Mouse (Mus musculus) heart, embryonic 10.5 days (tissue): Measurements from ENCODE around the gene Dbndd1. TPM values are rescaled to one million over a fixed set of nuclear protein-coding genes. Genes with fewer than 3 reads are reported as not detected.
A peak's percentile ranks its signal among the peaks of the same experiment; 100 is the strongest.
"Not testable (repeated sequence)": the region's sequence is repeated elsewhere in the genome, so short reads cannot be mapped to it uniquely, and the experiment has no call there.

Source experiments
- DNase-seq: peaks from one replicate; pipeline ENCODE4 v3.0.0-alpha.2; 2017; ENCODE audit warnings: low spot score
- H3K27ac ChIP-seq: fragments of 300-500 bp; sonication (generic); 2 replicates; pipeline ENCODE4 v1.5.1; 2016; ENCODE audit warnings: mild to moderate bottlenecking
- H3K27me3 ChIP-seq: fragments of 300-500 bp; sonication (generic); 2 replicates; pipeline ENCODE4 v1.6.1; 2016; ENCODE audit warnings: mild to moderate bottlenecking; ENCODE audit not compliant: poor library complexity, insufficient read depth, severe bottlenecking
- H3K36me3 ChIP-seq: fragments of 300-500 bp; sonication (generic); 2 replicates; pipeline ENCODE4 v1.6.1; 2016; ENCODE audit warnings: mild to moderate bottlenecking, moderate library complexity
- H3K4me1 ChIP-seq: fragments of 300-500 bp; sonication (generic); 2 replicates; pipeline ENCODE4 v1.6.1; 2016; ENCODE audit warnings: mild to moderate bottlenecking
- H3K4me3 ChIP-seq: fragments of 300-500 bp; sonication (generic); 2 replicates; pipeline ENCODE4 v1.5.1; 2016; ENCODE audit warnings: mild to moderate bottlenecking, moderate library complexity
- H3K9me3 ChIP-seq: fragments of 300-500 bp; sonication (generic); 2 replicates; pipeline ENCODE4 v1.6.1; 2016; ENCODE audit warnings: mild to moderate bottlenecking, moderate library complexity
- WGBS: fragments of 180-500 bp; shearing (Covaris S2); methylation state at CpG from one replicate; pipeline ENCODE4 v1.1.7; 2016; 5-methylcytosine and 5-hydroxymethylcytosine counted together
- polyA plus RNA-seq: library from polyadenylated mRNA; unstranded; fragments of >200 nt; fragmentation: Nextera tagmentation; extraction: Ambion mirVana; gene quantifications from 2 replicates; pipeline ENCODE4 v1.2.1, GENCODE M21; 2016

The Dbndd1 gene
- polyA plus RNA-seq, 1 experiment from 2014 or later: 4.6 TPM

- WGBS: 37% methylated on average over 16 of the region's 16 CpGs
Measured at GRCm38 (mm10) chr8:123478456-123479218, 36.6 kb downstream of the Dbndd1 start.

GRCm38 (mm10) chr8:123477737-123478258 lies 37.5 kb downstream of the Dbndd1 start, which contains the start of gene Afg3l1:
Afg3l1 (plus strand) TSS chr8:123477903.
- Histone ChIP-seq H3K9me3 (no peaks in the 10 kb centered on the region), H3K27ac (peak within 1 kb of the TSS; percentile 99), H3K36me3 (peaks cover 30% of the 10 kb centered on the region), H3K4me1 (peaks cover 26% of the 10 kb centered on the region), H3K27me3 (no peaks in the 10 kb centered on the region), H3K4me3 (peak within 1 kb of the TSS; percentile 97)
- peak; percentile 94 for DNase-seq
- WGBS: under 1% methylated on average over 58 of the region's 58 CpGs

More at GRCm38 (mm10) chr8:123478456-123479218, 36.6 kb downstream of the Dbndd1 start:
- H3K4me1 ChIP-seq: peaks cover 26% of the 10 kb centered on the region
- H3K36me3 ChIP-seq: peaks cover 34% of the 10 kb centered on the region
- H3K9me3 ChIP-seq: no peaks in the 10 kb centered on the region
- DNase-seq: no peak
- peak overlapping the region; percentile 97 for H3K4me3 ChIP-seq
- peak overlapping the region; percentile 99 for H3K27ac ChIP-seq
- no peaks in the 10 kb centered on the region for H3K27me3 ChIP-seq

GRCm38 (mm10) chr8:123476911-123477736 lies 38.1 kb downstream of the Dbndd1 start:
- no peaks in the 10 kb centered on the region for H3K9me3 ChIP-seq
- no peaks in the 10 kb centered on the region for H3K27me3 ChIP-seq
- peak overlapping the region; percentile 99 for H3K27ac ChIP-seq
- DNase-seq: no peak
- peaks cover 26% of the 10 kb centered on the region for H3K4me1 ChIP-seq
- whole genome bisulfite sequencing: 12% methylated on average over 34 of the region's 34 CpGs
- peaks cover 23% of the 10 kb centered on the region for H3K36me3 ChIP-seq
- peak overlapping the region; percentile 97 for H3K4me3 ChIP-seq

GRCm38 (mm10) chr8:123474549-123474948 lies 40.7 kb downstream of the Dbndd1 start:
- not testable (repeated sequence) for DNase-seq, H3K4me3 ChIP-seq, H3K27ac ChIP-seq, H3K9me3 ChIP-seq, H3K27me3 ChIP-seq, H3K36me3 ChIP-seq
- H3K4me1 ChIP-seq: peaks cover 26% of the 10 kb centered on the region
- whole genome bisulfite sequencing: 62% methylated on average over 5 of the region's 5 CpGs

- WGBS: 70% methylated on average over 6 of the region's 6 CpGs
- peaks cover 15% of the 10 kb centered on the region for H3K4me1 ChIP-seq
- DNase-seq, H3K27ac ChIP-seq, H3K27me3 ChIP-seq, H3K36me3 ChIP-seq, H3K9me3 ChIP-seq, H3K4me3 ChIP-seq: not testable (repeated sequence)
Measured at GRCm38 (mm10) chr8:123472991-123473390, 42.3 kb downstream of the Dbndd1 start.

- Histone ChIP-seq H3K9me3 (no peaks in the 10 kb centered on the region), H3K4me1 (no peaks in the 10 kb centered on the region), H3K27me3 (no peaks in the 10 kb centered on the region; the same call in 1 of the 2 replicates), H3K27ac (no peak overlapping the region), H3K4me3 (no peak overlapping the region), H3K36me3 (peaks cover 18% of the 10 kb centered on the region)
- no peak for DNase-seq
- WGBS: 72% methylated on average over 3 of the region's 3 CpGs
Measured at GRCm38 (mm10) chr8:123467476-123467875, 47.8 kb downstream of the Dbndd1 start.

GRCm38 (mm10) chr8:123463651-123464050 lies 51.6 kb downstream of the Dbndd1 start:
- Histone ChIP-seq H3K4me3 (no peak overlapping the region), H3K4me1 (no peaks in the 10 kb centered on the region), H3K9me3 (no peaks in the 10 kb centered on the region), H3K36me3 (peaks cover 56% of the 10 kb centered on the region), H3K27ac (no peak overlapping the region), H3K27me3 (no peaks in the 10 kb centered on the region)
- 86% methylated on average over 4 of the region's 4 CpGs for WGBS
- no peak for DNase-seq

Other genes with a start within 250 kb of the Dbndd1 start
- 28.9 and 31.5 TPM in 2 replicates for gene Fanca, start 196.9 kb downstream of the Dbndd1 start, polyA plus RNA-seq
- 4.4 TPM in 2 replicates for gene Spire2, start 182.8 kb downstream of the Dbndd1 start, polyA plus RNA-seq
- gene Tcf25, start 141.7 kb downstream of the Dbndd1 start, polyA plus RNA-seq: 153 and 172 TPM in 2 replicates
- gene Mc1r, start 108.4 kb downstream of the Dbndd1 start, polyA plus RNA-seq: not detected in 2 replicates
- gene Tubb3, start 104.0 kb downstream of the Dbndd1 start, polyA plus RNA-seq: 10.5 and 15.8 TPM in 2 replicates
- 36.4 and 38.6 TPM in 2 replicates for gene Def8, start 91.9 kb downstream of the Dbndd1 start, polyA plus RNA-seq
- gene Afg3l1, start 37.6 kb downstream of the Dbndd1 start, polyA plus RNA-seq: 56.3 and 63.8 TPM in 2 replicates
- 17.9 and 27.4 TPM in 2 replicates for gene Gas8, start 3.4 kb upstream of the Dbndd1 start, polyA plus RNA-seq
- gene Rhou, start 138.5 kb upstream of the Dbndd1 start, polyA plus RNA-seq: 13.0 and 16.7 TPM in 2 replicates